Mouse (Mus musculus) embryonic facial prominence, embryonic 12.5 days (tissue): ENCODE data around the gene Tcea3. TPM values are rescaled to one million over a fixed set of nuclear protein-coding genes. Genes with fewer than 3 reads are reported as not detected.

Experiments
- ATAC-seq: fragments of 200-750 bp; cut with Nextera tagmentation; 2 replicates; pipeline ENCODE4 v1.8.0; 2017; ENCODE audit not compliant: insufficient number of reproducible peaks, insufficient read depth, low FRiP score, low TSS enrichment
- H3K27ac ChIP-seq: fragments of 300-500 bp; sonication (generic); 2 replicates; pipeline ENCODE4 v1.5.1; 2016; ENCODE audit warnings: mild to moderate bottlenecking
- H3K27me3 ChIP-seq: fragments of 300-500 bp; sonication (generic); 2 replicates; pipeline ENCODE4 v1.6.1; 2016; ENCODE audit warnings: mild to moderate bottlenecking, moderate library complexity
- H3K36me3 ChIP-seq: fragments of 300-500 bp; sonication (generic); 2 replicates; pipeline ENCODE4 v1.6.1; 2016; ENCODE audit warnings: mild to moderate bottlenecking
- H3K4me1 ChIP-seq: fragments of 300-500 bp; sonication (generic); 2 replicates; pipeline ENCODE4 v1.6.1; 2016
- H3K4me2 ChIP-seq: fragments of 300-500 bp; sonication (generic); replicated peaks from 2 replicates; pipeline ENCODE4 v1.6.1; 2016; ENCODE audit warnings: mild to moderate bottlenecking, moderate library complexity
- H3K4me3 ChIP-seq: fragments of 300-500 bp; sonication (generic); 2 replicates; pipeline ENCODE4 v1.5.1; 2016; ENCODE audit warnings: mild to moderate bottlenecking
- H3K9ac ChIP-seq: fragments of 300-500 bp; sonication (generic); 2 replicates; pipeline ENCODE4 v1.6.1; 2016; ENCODE audit warnings: mild to moderate bottlenecking, moderate library complexity
- H3K9me3 ChIP-seq: fragments of 300-500 bp; sonication (generic); 2 replicates; pipeline ENCODE4 v1.6.1; 2016; ENCODE audit warnings: mild to moderate bottlenecking, moderate library complexity
- WGBS: fragments of 180-500 bp; shearing (Covaris S2); methylation state at CpG from one replicate; pipeline ENCODE4 v1.1.7; 2016; 5-methylcytosine and 5-hydroxymethylcytosine counted together
- polyA plus RNA-seq: library from polyadenylated mRNA; unstranded; fragments of >200 nt; fragmentation: Nextera tagmentation; extraction: Ambion mirVana; gene quantifications from 2 replicates; pipeline ENCODE4 v1.2.1, GENCODE M21; 2016

Tcea3 gene
- polyA plus RNA-seq, 1 experiment from 2014 or later, result 4.1 TPM

DNA sequence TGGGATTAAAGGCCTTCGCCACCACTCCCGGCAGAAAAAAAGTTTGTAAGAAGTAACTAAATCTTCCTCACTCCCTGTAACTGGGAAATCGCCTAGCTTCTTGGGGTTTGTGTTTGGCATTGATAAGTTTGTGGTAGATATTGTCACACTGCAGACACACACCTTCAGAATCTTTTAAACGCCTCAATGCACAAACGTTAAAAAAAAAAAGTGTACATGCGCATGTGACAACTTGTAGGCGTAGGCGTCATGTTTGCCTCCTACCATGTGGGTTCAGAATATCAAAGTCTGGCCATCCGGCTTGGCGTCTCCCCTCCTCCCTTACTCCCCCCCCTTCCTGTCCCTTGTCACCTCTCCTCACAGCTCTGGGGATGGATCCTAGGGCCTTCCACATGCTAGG is 9.2 kb downstream of the Tcea3 start:
- Histone ChIP-seq H3K27me3 (0 out of 2 replicates have a peak, but pooled peaks cover 4% of the 10 kb centered on the region), H3K9me3 (no peaks in the 10 kb centered on the region), H3K9ac (no peak overlapping the region), H3K36me3 (no peaks in the 10 kb centered on the region), H3K4me3 (no peak overlapping the region), H3K4me1 (no peaks in the 10 kb centered on the region), H3K4me2 (no peak overlapping the region), H3K27ac (no peak overlapping the region)
- ATAC-seq, result no peak
- 77% methylated on average over 10 of the region's 10 CpGs for WGBS

DNA sequence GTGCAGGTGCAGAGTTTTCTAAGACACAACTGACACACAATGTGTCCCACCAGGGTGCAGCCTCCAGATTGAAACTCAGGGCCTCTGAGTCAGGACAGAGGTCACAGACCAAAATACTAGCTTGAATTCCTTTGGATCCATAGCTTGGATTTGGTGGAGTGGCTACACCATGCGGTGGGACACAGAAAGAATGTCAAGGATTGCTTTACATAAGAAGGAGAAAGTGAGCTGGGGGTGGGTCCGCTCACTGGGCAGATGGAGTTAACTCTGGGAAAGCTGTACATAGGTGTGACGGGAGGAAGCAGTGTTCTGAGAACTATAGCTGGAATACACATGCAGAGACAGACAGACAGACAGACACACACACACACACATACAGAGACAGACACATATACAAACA is 12.4 kb downstream of the Tcea3 start:
- no peak for ATAC-seq
- 60% methylated on average over 3 of the region's 3 CpGs for WGBS
- H3K4me2 ChIP-seq, result no peak overlapping the region

DNA sequence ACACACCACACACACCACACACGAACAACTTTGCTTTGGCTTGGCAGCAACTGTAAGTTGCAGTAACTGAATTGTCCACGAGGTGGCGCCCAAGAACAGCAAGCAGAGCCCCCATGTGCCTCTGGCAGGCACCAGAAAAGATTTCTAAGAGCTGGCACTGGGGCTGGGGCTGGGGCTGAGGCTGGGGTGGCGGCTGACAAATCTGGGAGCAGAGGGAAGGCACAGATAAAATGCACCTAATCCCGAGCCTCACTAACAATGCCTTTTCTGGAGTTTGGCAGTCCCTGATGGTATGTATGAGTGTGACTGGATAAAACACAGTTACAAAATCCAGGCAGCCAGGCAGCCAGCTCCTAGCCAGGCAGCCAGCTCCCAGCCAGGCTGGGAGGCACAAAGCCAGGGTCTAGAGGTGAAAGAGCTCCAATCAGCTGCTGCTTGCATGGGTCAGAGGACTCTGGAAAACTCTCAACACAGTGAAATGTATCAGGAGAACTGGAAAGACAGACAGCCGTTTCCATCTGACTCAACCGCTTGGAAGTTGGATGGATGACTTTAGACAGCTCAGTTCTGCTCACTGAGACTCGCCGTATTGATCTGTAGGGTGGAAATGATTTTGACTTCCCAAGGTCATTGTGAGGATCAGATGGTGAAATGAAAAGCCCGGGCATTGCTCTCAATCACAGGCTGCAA is 13.1 kb downstream of the Tcea3 start:
- WGBS, result 39% methylated on average over 10 of the region's 10 CpGs
- ATAC-seq, result no peak

More for the DNA sequence above, 12.4 kb downstream of the Tcea3 start:
- Histone ChIP-seq H3K4me3 (no peak overlapping the region), H3K4me1 (no peaks in the 10 kb centered on the region), H3K9ac (no peak overlapping the region), H3K36me3 (no peaks in the 10 kb centered on the region), H3K27me3 (no peaks in the 10 kb centered on the region), H3K27ac (no peak overlapping the region), H3K9me3 (no peaks in the 10 kb centered on the region)

DNA sequence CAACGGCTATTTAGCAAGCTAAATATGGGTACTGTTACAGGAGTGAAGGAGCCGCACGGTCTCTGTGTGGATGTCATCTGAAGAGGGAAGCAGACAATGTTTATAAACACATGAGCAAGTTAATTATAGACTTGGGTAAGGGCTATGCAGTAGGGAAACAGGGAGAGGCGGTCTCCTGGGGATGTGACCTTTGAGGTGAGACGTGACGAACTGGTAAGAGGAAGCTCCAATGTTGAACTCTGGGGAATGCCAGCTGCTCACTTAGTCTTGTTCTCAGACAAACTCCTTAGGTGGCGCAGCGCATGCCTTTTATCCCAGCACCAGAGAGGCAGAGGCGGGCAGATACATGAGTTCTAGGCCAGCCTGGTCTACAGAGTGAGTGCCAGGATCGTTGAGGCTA is 14.4 kb downstream of the Tcea3 start:
- Histone ChIP-seq H3K9ac (no peak overlapping the region), H3K9me3 (no peaks in the 10 kb centered on the region), H3K27ac (no peak overlapping the region), H3K4me2 (no peak overlapping the region), H3K36me3 (no peaks in the 10 kb centered on the region), H3K27me3 (no peaks in the 10 kb centered on the region), H3K4me1 (no peaks in the 10 kb centered on the region), H3K4me3 (no peak overlapping the region)
- WGBS, result 67% methylated on average over 10 of the region's 10 CpGs
- ATAC-seq, result no peak

More for the DNA sequence above, 13.1 kb downstream of the Tcea3 start:
- no peak overlapping the region for H3K27ac ChIP-seq
- no peaks in the 10 kb centered on the region for H3K9me3 ChIP-seq
- no peak overlapping the region for H3K4me2 ChIP-seq
- H3K9ac ChIP-seq, result no peak overlapping the region
- no peaks in the 10 kb centered on the region for H3K27me3 ChIP-seq
- no peaks in the 10 kb centered on the region for H3K4me1 ChIP-seq
- H3K36me3 ChIP-seq, result no peaks in the 10 kb centered on the region
- no peak overlapping the region for H3K4me3 ChIP-seq

DNA sequence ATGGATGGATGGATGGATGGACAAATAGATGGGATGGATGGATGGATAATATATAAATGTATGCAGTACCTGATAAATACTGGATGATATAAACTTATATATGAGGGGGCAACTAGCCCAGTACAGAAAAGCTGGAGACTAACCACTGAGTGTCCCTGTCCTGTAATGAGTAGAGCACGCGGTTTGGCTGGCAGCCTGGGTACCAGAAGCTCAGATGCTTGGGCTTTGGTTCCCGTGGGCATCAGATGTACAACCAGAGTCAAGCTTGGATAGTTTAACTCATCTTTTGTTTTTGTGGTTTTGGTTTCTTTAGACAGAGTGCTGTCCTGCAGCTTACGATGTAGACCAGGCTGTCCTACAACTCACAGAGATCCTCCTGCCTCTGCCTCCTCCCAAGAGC is 16.0 kb downstream of the Tcea3 start:
- no peak for ATAC-seq
- H3K27ac ChIP-seq, result no peak overlapping the region
- no peaks in the 10 kb centered on the region for H3K36me3 ChIP-seq
- no peak overlapping the region for H3K4me2 ChIP-seq
- no peaks in the 10 kb centered on the region for H3K9me3 ChIP-seq
- no peak overlapping the region for H3K4me3 ChIP-seq
- no peaks in the 10 kb centered on the region for H3K27me3 ChIP-seq
- H3K9ac ChIP-seq, result no peak overlapping the region
- WGBS, result 87% methylated on average over 4 of the region's 4 CpGs
- no peaks in the 10 kb centered on the region for H3K4me1 ChIP-seq

DNA sequence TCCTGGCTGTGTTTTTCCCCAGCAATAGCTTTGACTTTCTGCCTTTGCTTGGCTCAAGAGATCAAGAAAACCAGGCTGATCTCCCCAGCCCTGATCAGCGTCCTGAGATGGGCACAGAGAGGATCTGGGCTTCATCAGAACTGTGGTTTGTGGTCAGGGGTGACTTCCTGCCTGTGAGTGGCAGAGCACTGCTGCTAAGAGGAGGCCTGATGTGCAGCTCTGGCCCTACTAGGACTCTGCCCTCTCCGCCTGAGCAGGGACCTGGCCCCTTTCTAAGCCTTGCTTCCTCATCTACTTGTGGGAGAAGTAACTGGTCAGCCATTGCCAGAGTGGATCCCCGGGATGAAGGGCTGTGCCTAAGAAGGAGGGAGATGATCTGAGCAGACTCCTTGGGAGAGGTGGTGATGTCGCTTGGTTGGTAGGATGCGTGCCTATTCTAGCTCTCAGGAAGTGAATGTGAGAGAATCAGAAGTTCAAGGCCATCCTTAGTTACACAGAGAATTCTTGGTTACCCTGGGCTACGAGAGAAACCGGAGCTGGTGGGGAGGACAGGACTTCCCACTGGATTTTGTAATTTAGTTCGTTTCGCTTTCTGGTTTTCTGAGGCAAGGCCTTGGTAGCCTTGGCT is 19.3 kb downstream of the Tcea3 start:
- Histone ChIP-seq H3K4me1 (no peaks in the 10 kb centered on the region), H3K36me3 (no peaks in the 10 kb centered on the region), H3K9ac (no peak overlapping the region), H3K4me2 (no peak overlapping the region), H3K27ac (no peak overlapping the region), H3K27me3 (no peaks in the 10 kb centered on the region), H3K4me3 (no peak overlapping the region), H3K9me3 (no peaks in the 10 kb centered on the region)
- 74% methylated on average over 9 of the region's 9 CpGs for WGBS
- no peak for ATAC-seq

DNA sequence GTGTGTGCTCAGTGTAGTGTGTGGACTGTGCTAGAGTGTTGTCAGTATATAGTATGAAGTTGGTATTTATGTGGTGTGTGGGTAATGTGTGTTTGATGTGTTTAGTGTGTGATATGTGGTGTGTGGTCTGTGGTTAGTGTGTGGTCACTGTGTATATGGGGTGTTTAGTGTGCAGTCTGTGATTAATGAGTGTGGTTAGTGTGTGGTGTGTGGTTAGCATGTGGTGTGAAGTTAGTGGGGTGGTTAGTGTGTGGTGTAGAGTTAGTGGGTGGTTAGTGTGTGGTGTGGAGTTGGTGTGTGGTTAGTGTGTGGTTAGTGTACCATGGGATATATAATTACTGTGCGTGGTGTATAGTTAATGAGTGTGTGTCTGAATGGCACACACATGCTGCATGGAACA is 21.4 kb downstream of the Tcea3 start:
- Histone ChIP-seq H3K4me3 (no peak overlapping the region), H3K4me1 (no peaks in the 10 kb centered on the region), H3K9me3 (peaks cover 16% of the 10 kb centered on the region), H3K36me3 (no peaks in the 10 kb centered on the region), H3K9ac (no peak overlapping the region), H3K27ac (no peak overlapping the region), H3K4me2 (no peak overlapping the region), H3K27me3 (no peaks in the 10 kb centered on the region)
- WGBS, result 72% methylated on average over 1 of the region's 1 CpGs
- ATAC-seq, result peak; percentile 41; the same call in 1 of the 2 replicates

DNA sequence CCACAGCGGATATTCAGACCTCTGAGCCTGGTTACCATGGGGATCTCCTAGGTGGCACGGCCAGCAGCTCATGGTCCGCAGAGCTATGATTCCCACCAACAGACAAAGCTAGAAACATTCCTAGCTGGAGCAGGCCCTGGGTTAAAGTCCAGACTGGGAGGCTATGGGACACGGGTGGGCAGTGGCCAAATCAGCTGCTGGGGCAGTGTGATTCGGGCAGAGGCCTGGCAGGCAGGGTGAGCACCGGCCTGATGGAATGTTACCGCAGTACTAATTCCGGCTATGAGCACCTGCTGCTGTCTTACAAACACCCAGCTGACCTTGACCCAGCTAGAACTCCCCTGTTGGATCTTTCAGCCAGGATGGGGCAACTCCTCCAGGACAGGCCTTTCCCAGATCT is 23.1 kb downstream of the Tcea3 start:
- H3K36me3 ChIP-seq, result no peaks in the 10 kb centered on the region
- H3K4me3 ChIP-seq, result no peak overlapping the region
- H3K9ac ChIP-seq, result no peak overlapping the region
- WGBS, result 86% methylated on average over 8 of the region's 8 CpGs
- ATAC-seq, result no peak
- no peaks in the 10 kb centered on the region for H3K27me3 ChIP-seq
- no peaks in the 10 kb centered on the region for H3K4me1 ChIP-seq
- peaks cover 17% of the 10 kb centered on the region for H3K9me3 ChIP-seq
- H3K27ac ChIP-seq, result no peak overlapping the region
- H3K4me2 ChIP-seq, result no peak overlapping the region

DNA sequence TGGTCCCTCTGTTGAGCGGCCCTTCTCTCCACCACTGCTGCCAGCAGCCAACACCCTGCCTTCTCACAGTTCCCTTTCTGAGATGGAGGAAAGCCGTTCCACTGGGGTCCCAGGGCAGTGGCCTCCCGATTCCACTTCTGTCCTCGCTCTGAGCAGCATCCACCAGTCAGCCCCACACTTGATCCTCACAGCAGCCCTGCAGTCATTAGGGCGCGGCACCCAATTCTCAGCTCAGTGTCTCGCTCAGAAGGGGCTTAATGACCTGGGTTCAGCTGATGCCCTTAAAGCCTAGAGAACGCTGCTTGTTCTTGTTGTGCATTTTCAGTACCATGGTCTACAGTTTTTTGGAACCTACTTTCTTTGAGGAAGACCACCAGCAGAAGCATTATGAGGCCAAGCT is 33.6 kb downstream of the Tcea3 start:
- H3K27me3 ChIP-seq, result no peaks in the 10 kb centered on the region
- H3K9me3 ChIP-seq, result no peaks in the 10 kb centered on the region
- no peaks in the 10 kb centered on the region for H3K36me3 ChIP-seq
- no peak overlapping the region for H3K4me3 ChIP-seq
- no peak overlapping the region for H3K4me2 ChIP-seq
- WGBS, result 84% methylated on average over 8 of the region's 8 CpGs
- no peak overlapping the region for H3K27ac ChIP-seq
- no peak for ATAC-seq
- H3K4me1 ChIP-seq, result peaks cover 24% of the 10 kb centered on the region
- H3K9ac ChIP-seq, result no peak overlapping the region

DNA sequence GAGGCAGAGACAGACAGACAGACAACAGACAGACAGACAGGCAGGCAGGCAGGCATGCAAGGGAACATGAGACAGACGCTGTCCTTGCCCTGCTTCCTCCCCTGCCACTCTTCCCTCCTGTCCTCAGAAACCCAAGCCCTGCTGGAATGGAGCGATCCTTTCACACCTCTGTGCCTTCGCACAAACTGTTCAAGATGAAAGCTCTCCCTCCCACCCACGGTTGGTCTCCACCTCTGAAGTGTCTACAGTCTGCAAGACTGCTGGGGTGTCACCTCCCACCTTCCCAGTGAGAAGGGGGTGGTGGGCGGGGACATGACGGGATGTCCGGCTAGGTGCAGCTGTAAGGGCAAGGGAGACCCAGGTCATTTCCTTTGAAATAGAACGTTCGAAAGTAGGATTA is 34.1 kb downstream of the Tcea3 start:
- no peaks in the 10 kb centered on the region for H3K36me3 ChIP-seq
- ATAC-seq, result no peak
- peaks cover 27% of the 10 kb centered on the region for H3K4me1 ChIP-seq
- no peaks in the 10 kb centered on the region for H3K9me3 ChIP-seq
- H3K4me3 ChIP-seq, result no peak overlapping the region
- no peaks in the 10 kb centered on the region for H3K27me3 ChIP-seq
- WGBS, result 64% methylated on average over 9 of the region's 9 CpGs
- no peak overlapping the region for H3K27ac ChIP-seq
- H3K4me2 ChIP-seq, result no peak overlapping the region
- H3K9ac ChIP-seq, result no peak overlapping the region

DNA sequence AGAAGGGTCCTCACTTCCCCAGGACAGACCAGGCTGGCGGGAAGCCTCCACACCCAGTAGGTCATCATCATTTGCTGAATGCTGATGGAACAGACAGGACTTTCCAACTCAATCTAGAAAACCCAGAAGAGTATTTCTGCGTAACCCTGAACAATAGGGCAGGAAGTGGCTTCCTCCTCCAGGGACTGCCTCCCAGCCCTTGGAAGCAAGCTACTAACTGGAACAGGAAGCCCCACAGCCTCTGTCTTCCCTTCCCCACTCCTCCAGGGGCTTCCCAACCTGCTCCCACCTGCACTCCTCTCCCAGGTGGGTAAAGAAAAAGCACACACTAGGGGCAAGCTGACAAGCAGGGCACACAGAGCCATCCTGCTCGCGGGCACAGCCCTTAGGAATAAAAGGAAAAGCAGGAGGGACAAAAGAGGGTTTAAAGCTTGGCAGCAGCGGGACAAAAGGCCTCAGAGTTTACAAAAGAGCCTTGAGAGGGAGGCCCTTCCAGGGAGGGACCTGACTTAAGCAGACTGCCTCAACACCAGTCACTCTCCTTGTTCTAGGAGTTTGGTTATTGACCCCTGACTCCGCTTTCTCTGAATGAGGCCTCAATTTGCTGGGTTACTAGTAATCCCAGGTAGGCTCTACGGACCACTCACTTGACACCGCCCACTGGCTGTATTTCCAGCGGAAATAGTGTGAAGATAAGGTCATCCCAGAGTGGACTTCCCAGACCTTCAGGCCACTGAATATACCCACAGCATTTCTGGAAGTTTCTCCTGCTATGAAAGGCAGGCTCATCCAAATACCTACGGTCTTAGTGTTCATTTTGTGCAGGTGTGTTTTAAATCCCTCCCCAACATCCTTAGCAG is 35.3 kb downstream of the Tcea3 start:
- Histone ChIP-seq H3K27ac (peak overlapping the region; percentile 61; the same call in 1 of the 2 replicates), H3K27me3 (no peaks in the 10 kb centered on the region), H3K4me2 (no peak overlapping the region), H3K36me3 (peaks cover 8% of the 10 kb centered on the region), H3K4me3 (no peak overlapping the region), H3K4me1 (peaks cover 36% of the 10 kb centered on the region), H3K9ac (no peak overlapping the region), H3K9me3 (no peaks in the 10 kb centered on the region)
- WGBS, result 30% methylated on average over 10 of the region's 10 CpGs
- ATAC-seq, result no peak

DNA sequence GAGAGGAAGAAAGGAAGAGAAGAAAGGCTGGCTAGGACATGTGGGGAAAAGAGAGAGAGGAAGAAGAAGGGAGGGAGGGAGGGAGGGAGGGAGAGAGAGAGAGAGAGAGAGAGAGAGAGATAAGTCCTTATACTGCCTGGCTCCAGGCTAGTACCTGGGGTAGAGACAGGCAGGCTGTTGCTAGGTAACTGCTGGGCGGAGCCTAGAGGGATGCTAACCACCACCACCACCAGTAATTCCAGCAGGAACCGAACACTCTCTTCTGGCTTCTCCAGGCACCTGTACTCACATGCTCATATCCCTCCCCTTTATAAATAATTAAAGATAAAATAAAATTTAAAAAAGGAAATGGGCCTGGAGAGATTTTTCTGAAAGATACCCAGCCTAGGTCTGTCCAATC is 36.3 kb downstream of the Tcea3 start:
- Histone ChIP-seq H3K9ac (no peak overlapping the region), H3K4me2 (no peak overlapping the region), H3K27me3 (peaks cover 2% of the 10 kb centered on the region), H3K36me3 (peaks cover 18% of the 10 kb centered on the region), H3K4me1 (peaks cover 36% of the 10 kb centered on the region), H3K9me3 (peaks cover 1% of the 10 kb centered on the region; the same call in 1 of the 2 replicates), H3K4me3 (no peak overlapping the region), H3K27ac (peak overlapping the region; percentile 82)
- no peak for ATAC-seq
- 32% methylated on average over 2 of the region's 2 CpGs for WGBS
